Mouse (Mus musculus): ENCODE measurements around the gene Dip2c. TPM values are rescaled to one million over a fixed set of nuclear protein-coding genes. Genes with fewer than 3 reads are reported as not detected.

Gene Dip2c
- total RNA-seq, 1 experiment from 2014 or later, result 5.7 TPM

GRCm38 (mm10) chr13:9312916-9313315, 36.6 kb downstream of the Dip2c start:
- ATAC-seq (replicated peaks in 1 of 2; ENCODE audit: insufficient read depth in 1 of 2, low FRiP score in 2 of 2, low TSS enrichment in 1 of 2, low read depth in 1 of 2, poor library complexity in 2 of 2, severe bottlenecking in 2 of 2), result no peak

GRCm38 (mm10) chr13:9314099-9314712, 37.9 kb downstream of the Dip2c start:
- ATAC-seq (replicated peaks in 1 of 2; ENCODE audit: insufficient read depth in 1 of 2, low FRiP score in 2 of 2, low TSS enrichment in 1 of 2, low read depth in 1 of 2, poor library complexity in 2 of 2, severe bottlenecking in 2 of 2), result no peak

GRCm38 (mm10) chr13:9314713-9315112, 38.4 kb downstream of the Dip2c start:
- ATAC-seq (replicated peaks in 1 of 2; ENCODE audit: insufficient read depth in 1 of 2, low FRiP score in 2 of 2, low TSS enrichment in 1 of 2, low read depth in 1 of 2, poor library complexity in 2 of 2, severe bottlenecking in 2 of 2), result no peak

- ATAC-seq (replicated peaks in 1 of 2; ENCODE audit: insufficient read depth in 1 of 2, low FRiP score in 2 of 2, low TSS enrichment in 1 of 2, low read depth in 1 of 2, poor library complexity in 2 of 2, severe bottlenecking in 2 of 2), result no peak
Measured at GRCm38 (mm10) chr13:9319745-9320144, 43.4 kb downstream of the Dip2c start.

GRCm38 (mm10) chr13:9325262-9325661, 48.9 kb downstream of the Dip2c start:
- ATAC-seq (replicated peaks in 1 of 2; ENCODE audit: insufficient read depth in 1 of 2, low FRiP score in 2 of 2, low TSS enrichment in 1 of 2, low read depth in 1 of 2, poor library complexity in 2 of 2, severe bottlenecking in 2 of 2), result no peak

- ATAC-seq (replicated peaks in 1 of 2; ENCODE audit: insufficient read depth in 1 of 2, low FRiP score in 2 of 2, low TSS enrichment in 1 of 2, low read depth in 1 of 2, poor library complexity in 2 of 2, severe bottlenecking in 2 of 2), result no peak; a peak in 2 of 4 replicates
Measured at GRCm38 (mm10) chr13:9329307-9329915, 53.1 kb downstream of the Dip2c start.

GRCm38 (mm10) chr13:9333187-9333586, 56.9 kb downstream of the Dip2c start:
- no peak for ATAC-seq (replicated peaks in 1 of 2; ENCODE audit: insufficient read depth in 1 of 2, low FRiP score in 2 of 2, low TSS enrichment in 1 of 2, low read depth in 1 of 2, poor library complexity in 2 of 2, severe bottlenecking in 2 of 2)

DNA sequence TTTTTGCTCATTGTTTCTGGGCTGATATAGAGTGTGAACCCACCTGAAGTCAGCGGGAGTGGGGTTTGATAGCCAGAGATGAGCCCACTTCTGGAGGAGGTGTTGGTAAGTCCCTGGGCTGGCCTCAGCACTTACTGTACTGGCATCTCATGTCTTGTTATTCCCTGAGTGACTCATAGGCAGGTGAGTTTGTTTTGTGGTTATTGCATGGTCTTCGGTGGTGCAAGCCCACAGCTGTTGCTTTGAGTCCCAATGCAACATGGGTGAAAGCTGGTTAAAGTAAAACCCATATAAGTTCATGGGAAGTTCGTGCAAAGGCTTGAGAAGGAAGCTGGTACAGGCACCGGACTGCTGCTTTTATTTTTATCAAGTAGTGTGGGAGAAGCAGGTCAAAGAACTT, 64.0 kb downstream of the Dip2c start:
- ATAC-seq (replicated peaks in 1 of 2; ENCODE audit: insufficient read depth in 1 of 2, low FRiP score in 2 of 2, low TSS enrichment in 1 of 2, low read depth in 1 of 2, poor library complexity in 2 of 2, severe bottlenecking in 2 of 2), result no peak

GRCm38 (mm10) chr13:9342696-9343095, 66.4 kb downstream of the Dip2c start:
- no peak for ATAC-seq (replicated peaks in 1 of 2; ENCODE audit: insufficient read depth in 1 of 2, low FRiP score in 2 of 2, low TSS enrichment in 1 of 2, low read depth in 1 of 2, poor library complexity in 2 of 2, severe bottlenecking in 2 of 2)

DNA sequence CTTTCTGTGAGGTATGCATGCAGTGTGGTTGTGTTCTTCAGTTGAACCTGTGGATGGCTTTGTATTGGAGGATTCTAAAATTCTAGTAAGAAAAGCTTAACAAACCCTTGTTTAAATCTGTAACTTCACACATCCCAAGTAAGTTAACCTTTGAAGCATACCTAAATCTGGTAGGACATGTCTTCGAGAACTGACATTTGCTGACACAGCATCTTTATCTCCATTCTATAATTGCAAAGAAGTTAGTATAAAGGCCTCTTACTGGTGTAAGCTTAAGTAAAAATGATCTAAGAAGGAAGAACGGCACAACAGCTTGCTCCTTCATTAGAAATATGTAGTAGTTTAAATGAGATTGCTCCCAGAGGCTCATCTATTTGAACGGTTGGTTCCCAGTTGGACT, 71.1 kb downstream of the Dip2c start:
- no peak for ATAC-seq (replicated peaks in 1 of 2; ENCODE audit: insufficient read depth in 1 of 2, low FRiP score in 2 of 2, low TSS enrichment in 1 of 2, low read depth in 1 of 2, poor library complexity in 2 of 2, severe bottlenecking in 2 of 2)

DNA sequence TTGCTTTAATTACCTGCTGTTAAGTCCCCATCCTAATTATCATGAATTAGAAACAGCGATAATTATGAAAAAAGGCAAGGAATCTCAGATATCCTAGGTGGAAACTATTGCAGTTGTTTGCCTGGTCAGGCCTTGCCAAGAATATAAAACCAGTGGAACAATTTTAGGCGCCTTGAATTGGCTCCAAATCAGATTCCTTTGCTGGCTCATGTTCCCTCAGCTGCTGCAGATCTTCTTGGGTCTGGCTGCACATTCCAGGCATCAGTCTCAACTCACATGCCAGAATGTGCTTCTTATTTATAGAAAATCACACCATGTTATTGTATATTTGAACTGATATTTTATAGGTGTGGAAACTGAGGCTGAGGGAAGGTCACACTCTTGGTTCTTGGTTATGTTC, 74.3 kb downstream of the Dip2c start:
- no peak for ATAC-seq (replicated peaks in 1 of 2; ENCODE audit: insufficient read depth in 1 of 2, low FRiP score in 2 of 2, low TSS enrichment in 1 of 2, low read depth in 1 of 2, poor library complexity in 2 of 2, severe bottlenecking in 2 of 2)

DNA sequence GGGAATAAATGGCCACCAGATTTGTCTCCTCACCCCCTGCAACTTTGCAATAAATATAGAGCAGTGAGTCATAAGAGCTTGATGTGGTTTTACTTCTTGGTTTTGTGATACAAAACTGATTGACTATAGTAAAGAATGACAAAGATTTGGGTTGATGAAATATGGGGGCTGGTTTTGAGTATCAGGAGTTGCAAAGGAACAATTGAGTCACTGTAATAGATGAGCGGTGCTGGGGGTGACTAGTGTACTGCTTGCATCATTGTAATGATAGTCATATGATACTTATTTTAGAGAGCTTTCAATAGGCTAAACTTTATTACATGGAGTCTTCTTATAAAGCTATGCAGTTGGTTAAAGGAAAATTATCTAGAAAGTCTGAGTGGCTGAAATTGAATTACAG, 77.6 kb downstream of the Dip2c start:
- ATAC-seq (replicated peaks in 1 of 2; ENCODE audit: insufficient read depth in 1 of 2, low FRiP score in 2 of 2, low TSS enrichment in 1 of 2, low read depth in 1 of 2, poor library complexity in 2 of 2, severe bottlenecking in 2 of 2), result no peak

- ATAC-seq (replicated peaks in 1 of 2; ENCODE audit: insufficient read depth in 1 of 2, low FRiP score in 2 of 2, low TSS enrichment in 1 of 2, low read depth in 1 of 2, poor library complexity in 2 of 2, severe bottlenecking in 2 of 2), result no peak
Measured at GRCm38 (mm10) chr13:9355331-9355730, 79.0 kb downstream of the Dip2c start.

- no peak for ATAC-seq (replicated peaks in 1 of 2; ENCODE audit: insufficient read depth in 1 of 2, low FRiP score in 2 of 2, low TSS enrichment in 1 of 2, low read depth in 1 of 2, poor library complexity in 2 of 2, severe bottlenecking in 2 of 2)
Measured at GRCm38 (mm10) chr13:9361457-9361856, 85.1 kb downstream of the Dip2c start.

- ATAC-seq (replicated peaks in 1 of 2; ENCODE audit: insufficient read depth in 1 of 2, low FRiP score in 2 of 2, low TSS enrichment in 1 of 2, low read depth in 1 of 2, poor library complexity in 2 of 2, severe bottlenecking in 2 of 2), result peak; percentile 4 to 51; a peak in 2 of 4 replicates
Measured at GRCm38 (mm10) chr13:9371387-9371786, 95.1 kb downstream of the Dip2c start.

DNA sequence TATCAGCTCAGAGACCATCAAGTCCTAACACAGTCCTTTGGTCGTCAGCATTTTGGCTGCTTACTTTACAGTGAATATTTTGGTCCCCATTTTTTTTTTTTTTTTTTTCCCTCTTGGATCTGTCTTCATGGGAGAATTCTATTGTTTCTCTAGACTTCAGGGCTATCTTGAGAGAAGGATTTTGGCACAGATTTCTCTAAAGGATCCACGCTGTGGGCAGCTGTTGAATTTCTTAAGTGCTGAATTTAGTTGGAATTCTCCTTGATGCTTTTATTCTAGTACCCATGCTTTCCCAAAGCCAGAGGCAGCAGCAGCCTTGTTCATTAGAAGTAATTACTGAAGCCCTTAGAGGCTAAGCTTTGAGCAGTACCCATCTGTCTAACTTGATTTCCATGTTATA, 100.8 kb downstream of the Dip2c start:
- no peak for ATAC-seq (replicated peaks in 1 of 2; ENCODE audit: insufficient read depth in 1 of 2, low FRiP score in 2 of 2, low TSS enrichment in 1 of 2, low read depth in 1 of 2, poor library complexity in 2 of 2, severe bottlenecking in 2 of 2)

DNA sequence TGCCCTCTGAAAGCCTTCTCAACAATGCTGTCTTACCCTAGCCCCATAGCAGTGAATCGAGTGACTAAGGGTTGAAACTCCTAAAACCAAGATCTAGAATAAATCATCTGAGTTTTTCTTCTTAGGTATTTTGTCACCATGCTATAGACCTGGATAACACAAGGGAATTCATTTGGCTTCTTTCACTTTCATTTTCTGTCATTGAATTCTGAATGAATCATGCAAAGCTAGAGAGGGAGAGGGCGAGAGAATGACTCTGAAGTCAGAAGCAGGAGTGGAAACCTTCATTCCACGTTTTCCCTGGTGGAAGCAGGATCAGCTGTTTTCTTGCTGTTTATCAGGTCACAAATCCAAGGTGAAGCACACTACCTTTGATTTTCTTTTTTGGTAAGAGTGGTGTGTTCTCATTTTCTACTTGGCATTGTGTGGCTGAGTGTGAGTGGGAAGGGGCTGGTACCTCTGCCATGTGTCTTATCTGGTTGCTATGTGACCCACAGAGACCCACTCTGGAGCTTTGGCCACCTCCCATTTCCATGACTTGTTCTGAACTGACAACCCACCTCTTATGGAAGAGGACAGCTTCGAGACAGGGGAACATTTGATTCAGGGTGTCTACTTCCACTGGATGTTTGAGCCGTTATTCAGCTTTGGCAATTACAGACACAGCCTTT, 104.5 kb downstream of the Dip2c start:
- ATAC-seq (replicated peaks in 1 of 2; ENCODE audit: insufficient read depth in 1 of 2, low FRiP score in 2 of 2, low TSS enrichment in 1 of 2, low read depth in 1 of 2, poor library complexity in 2 of 2, severe bottlenecking in 2 of 2), result peak; percentile 71 to 75; a peak in 3 of 4 replicates

DNA sequence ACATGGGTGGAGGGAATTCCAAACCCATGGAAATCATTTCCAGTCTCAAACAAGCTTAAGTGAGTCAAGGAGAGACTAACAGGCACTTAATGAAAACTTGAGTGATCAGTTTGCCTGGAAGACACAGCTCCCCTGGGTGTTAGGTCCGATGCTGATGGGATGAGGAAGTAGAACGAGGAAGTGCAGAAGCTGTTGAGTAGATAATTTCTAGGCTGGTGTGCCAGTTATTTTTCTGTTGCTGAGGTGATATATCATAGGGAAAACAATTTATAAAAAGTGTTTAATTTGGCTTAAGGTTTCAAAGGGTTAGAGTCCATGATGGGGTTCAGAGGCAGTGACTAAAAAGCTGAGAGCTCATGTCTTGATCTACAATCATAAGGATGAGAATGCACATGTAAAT, 111.7 kb downstream of the Dip2c start:
- ATAC-seq (replicated peaks in 1 of 2; ENCODE audit: insufficient read depth in 1 of 2, low FRiP score in 2 of 2, low TSS enrichment in 1 of 2, low read depth in 1 of 2, poor library complexity in 2 of 2, severe bottlenecking in 2 of 2), result 0 out of 4 replicates have a peak, but pooled peaks of 1 of the 2 experiments have one; percentile 32

All from hematopoietic stem cell, adult 5-6 weeks (primary cell).